Mouse (Mus musculus): Measurements from ENCODE around the gene Btbd6.

DNA sequence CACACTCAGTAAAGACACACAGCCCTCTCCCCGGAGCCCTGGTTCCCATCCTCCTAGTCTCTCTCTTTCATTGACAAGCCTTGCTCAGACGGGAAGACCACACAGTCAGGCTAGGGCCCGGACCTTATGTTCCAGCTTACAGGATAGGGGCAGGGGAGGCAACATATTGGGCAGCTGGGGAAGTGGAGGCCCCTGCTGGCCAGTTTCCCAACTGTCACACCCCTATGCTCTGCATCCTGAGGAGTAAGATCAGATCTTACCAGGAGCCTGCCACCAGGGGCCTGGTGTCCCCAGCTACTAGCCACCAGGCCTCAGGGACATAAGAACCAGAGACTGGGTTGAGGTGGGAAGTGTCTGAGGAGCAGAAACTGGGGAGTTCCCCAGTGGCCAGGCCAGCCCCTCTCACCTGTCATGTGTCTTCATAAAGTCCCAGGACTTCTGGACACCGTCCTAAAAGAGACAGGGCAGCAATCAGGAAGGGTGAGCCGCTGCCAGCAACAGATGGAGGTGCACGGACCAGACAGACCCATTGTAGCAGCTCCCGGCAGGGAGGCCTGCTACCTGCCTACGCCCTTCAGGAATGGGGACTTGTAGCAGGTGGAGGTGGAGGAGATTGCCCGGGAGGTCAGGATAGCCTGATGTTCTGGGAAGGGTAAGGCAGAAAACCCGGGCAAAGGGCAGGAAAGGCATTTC, 37.3 kb upstream of the Btbd6 start:
- no peak for TF ChIP-seq POLR2A (IDR thresholded peaks at IDR 0.05; ENCODE audit: borderline replicate concordance, extremely low read depth, low read depth, low read length)
- peak; percentile 32; the same call in 1 of the 2 replicates for TF ChIP-seq CTCF (IDR thresholded peaks at IDR 0.05; ENCODE audit: insufficient read depth, low read length)
